Mouse (Mus musculus) hematopoietic stem cell, adult 5-6 weeks (primary cell): ENCODE measurements around the gene H2afy. TPM values are rescaled to one million over a fixed set of nuclear protein-coding genes. Genes with fewer than 3 reads are reported as not detected.
A peak's percentile ranks its signal among the peaks of the same experiment; 100 is the strongest.
"Not testable (repeated sequence)": the region's sequence is repeated elsewhere in the genome, so short reads cannot be mapped to it uniquely, and the experiment has no call there.

ENCODE experiments used
- ATAC-seq, 2 experiments: fragments of 125-278 bp in 1 of 2; replicated peaks in 1 of 2; 2 replicates each; pipeline ENCODE4 v1.8.0; 2016 to 2017; ENCODE audit warnings: inconsistent platforms in 2 of 2, mild to moderate bottlenecking in 2 of 2, moderate number of reproducible peaks in 2 of 2, low read depth in 1 of 2, moderate TSS enrichment in 1 of 2; ENCODE audit not compliant: low FRiP score in 2 of 2, poor library complexity in 2 of 2, severe bottlenecking in 2 of 2, insufficient read depth in 1 of 2, low TSS enrichment in 1 of 2
- total RNA-seq: library from RNA; stranded (forward); fragments of 172-1452, 232-1000 nt; gene quantifications from 2 replicates; pipeline ENCODE4 v1.2.3, GENCODE M21; 2017

H2afy gene
- total RNA-seq, 1 experiment from 2014 or later = 2,010 TPM

GRCm38 (mm10) chr13:56055720-56056119 lies 80.4 kb downstream of the H2afy start:
- ATAC-seq = peak in 1 of 2 experiments; percentile 50; a peak in 1 of 4 replicates

- no peak for ATAC-seq
Observed at GRCm38 (mm10) chr13:56054089-56054488, 82.1 kb downstream of the H2afy start.

- no peak for ATAC-seq
Observed at GRCm38 (mm10) chr13:56052781-56053180, 83.4 kb downstream of the H2afy start.

- ATAC-seq = no peak
Observed at GRCm38 (mm10) chr13:56050246-56050645, 85.9 kb downstream of the H2afy start.

- no peak for ATAC-seq
Observed at GRCm38 (mm10) chr13:56042221-56042620, 93.9 kb downstream of the H2afy start.

GRCm38 (mm10) chr13:56040621-56041020 lies 95.5 kb downstream of the H2afy start:
- no peak for ATAC-seq

- no peak for ATAC-seq
Observed at GRCm38 (mm10) chr13:56039610-56040371, 96.4 kb downstream of the H2afy start.

GRCm38 (mm10) chr13:56029006-56029405 lies 107.2 kb downstream of the H2afy start:
- ATAC-seq = no peak

- not testable (repeated sequence) for ATAC-seq
Observed at GRCm38 (mm10) chr13:56027996-56028395, 108.2 kb downstream of the H2afy start.

GRCm38 (mm10) chr13:56026623-56027022 lies 109.5 kb downstream of the H2afy start:
- ATAC-seq = no peak

GRCm38 (mm10) chr13:56026026-56026425 lies 110.1 kb downstream of the H2afy start:
- no peak for ATAC-seq

GRCm38 (mm10) chr13:56025027-56025410 lies 111.1 kb downstream of the H2afy start:
- ATAC-seq = peak; percentile 43 to 62; a peak in 1 of 4 replicates

- no peak for ATAC-seq
Observed at GRCm38 (mm10) chr13:56024410-56025026, 111.6 kb downstream of the H2afy start.

Other genes with a start within 250 kb of the H2afy start
- 5.0 and 9.5 TPM in 2 replicates for gene Tifab, start 42.5 kb upstream of the H2afy start, total RNA-seq
- not detected in 2 replicates for gene Neurog1, start 115.8 kb upstream of the H2afy start, total RNA-seq
- 0.84 TPM in 1 of 2 replicates, not detected in the other for gene Cxcl14, start 160.2 kb upstream of the H2afy start, total RNA-seq